Mouse (Mus musculus): ENCODE data around the gene Olfr671.
"Not testable (repeated sequence)": the region's sequence is repeated elsewhere in the genome, so short reads cannot be mapped to it uniquely, and the experiment has no call there.

Gene Olfr671

DNA sequence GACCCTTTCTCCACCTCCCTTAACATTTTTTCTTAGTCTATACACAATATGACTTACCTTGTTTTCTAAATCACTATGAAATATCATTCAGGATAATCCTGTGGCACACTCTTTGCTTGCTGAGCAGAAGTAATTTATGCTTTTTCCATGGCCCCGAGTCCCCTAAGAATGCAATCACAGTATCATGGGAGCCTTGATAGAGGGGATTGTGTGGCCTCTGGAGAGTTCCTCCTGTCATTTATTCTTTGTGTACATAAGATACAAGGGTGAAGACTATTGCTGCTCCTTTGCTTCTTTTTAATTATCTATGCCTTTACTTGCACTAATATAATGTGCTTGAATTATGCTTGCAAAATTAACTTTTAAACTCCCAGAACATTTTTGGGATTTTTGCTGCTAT lies at the start of gene Olfr671:
Olfr671 (minus strand) TSS at position 101 of the 400 bp plus-strand sequence.
- in situ Hi-C loops (cut with MboI; ENCODE audit: low sequenced_read_pairs) = no loop called here

DNA sequence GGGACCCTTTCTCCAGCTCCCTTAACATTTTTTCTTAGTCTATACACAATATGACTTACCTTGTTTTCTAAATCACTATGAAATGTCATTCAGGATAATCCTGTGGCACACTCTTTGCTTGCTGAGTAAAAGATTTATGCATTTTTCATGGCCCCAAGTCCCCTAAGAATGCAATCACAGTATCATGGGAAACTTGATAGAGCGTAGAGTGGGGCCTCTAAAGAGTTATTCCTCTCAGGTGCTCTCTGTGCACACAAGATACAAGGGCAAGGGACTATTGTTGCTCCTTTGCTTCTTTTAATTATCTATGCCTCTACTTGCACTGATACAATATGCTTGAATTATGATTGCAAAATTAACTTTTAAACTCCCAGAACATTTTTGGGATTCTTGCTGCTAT lies 49.4 kb upstream of the Olfr671 start, which contains the start of gene Olfr675:
Olfr675 (minus strand) TSS at position 101 of the 400 bp plus-strand sequence.
- in situ Hi-C loops (cut with MboI; ENCODE audit: low sequenced_read_pairs) = no loop called here

GRCm38 (mm10) chr7:105022530-105022929 lies 43.6 kb upstream of the Olfr671 start:
- in situ Hi-C loops (cut with MboI; ENCODE audit: low sequenced_read_pairs) = no loop called here

DNA sequence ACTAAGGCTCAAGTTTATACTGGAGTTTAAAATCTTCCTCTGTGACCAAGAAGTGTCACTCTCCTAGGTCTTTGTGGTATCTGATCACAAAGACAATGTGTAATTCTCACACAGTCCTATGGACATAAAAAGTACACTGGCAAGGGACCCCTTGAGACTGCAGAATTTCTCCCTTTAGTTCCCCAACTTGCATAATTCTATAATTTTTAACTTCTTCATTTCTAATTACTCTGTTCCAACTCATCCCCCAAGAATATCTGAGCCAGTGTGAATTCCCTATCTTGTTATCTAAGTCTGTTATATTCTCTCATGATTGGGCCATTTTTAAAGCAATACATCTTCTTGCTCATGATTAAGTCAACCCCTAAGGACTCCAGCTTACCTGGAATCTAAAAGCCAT lies 23.0 kb upstream of the Olfr671 start, which contains the start of gene Olfr672:
Olfr672 (minus strand) TSS at position 101 of the 400 bp plus-strand sequence.
- in situ Hi-C loops (cut with MboI; ENCODE audit: low sequenced_read_pairs) = no loop called here

DNA sequence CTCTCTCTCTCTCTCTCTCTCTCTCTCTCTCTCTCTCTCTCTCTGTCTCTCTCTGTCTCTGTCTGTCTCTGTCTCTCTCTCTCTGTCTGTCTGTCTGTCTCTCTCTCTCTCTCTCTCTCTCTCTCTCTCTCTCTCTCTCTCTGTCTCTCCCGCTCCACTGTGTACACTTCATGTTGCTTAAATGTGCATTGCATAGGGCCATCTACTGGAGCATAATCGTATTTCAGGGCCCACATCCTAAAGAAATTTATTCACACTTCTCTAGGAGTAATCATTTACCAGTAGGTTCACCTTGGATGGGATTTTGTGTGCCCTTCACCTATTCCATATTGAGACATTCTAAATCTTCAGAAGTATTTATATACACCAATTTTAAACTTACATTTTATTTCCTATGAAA lies 6.4 kb downstream of the Olfr671 start:
- in situ Hi-C loops (cut with MboI; ENCODE audit: low sequenced_read_pairs) = not testable (repeated sequence)

- in situ Hi-C loops (cut with MboI; ENCODE audit: low sequenced_read_pairs) = no loop called here
Observed at GRCm38 (mm10) chr7:104962520-104962919, 16.4 kb downstream of the Olfr671 start, which contains the start of gene Olfr670. Gene Olfr670 (minus strand): TSS chr7:104962620.

DNA sequence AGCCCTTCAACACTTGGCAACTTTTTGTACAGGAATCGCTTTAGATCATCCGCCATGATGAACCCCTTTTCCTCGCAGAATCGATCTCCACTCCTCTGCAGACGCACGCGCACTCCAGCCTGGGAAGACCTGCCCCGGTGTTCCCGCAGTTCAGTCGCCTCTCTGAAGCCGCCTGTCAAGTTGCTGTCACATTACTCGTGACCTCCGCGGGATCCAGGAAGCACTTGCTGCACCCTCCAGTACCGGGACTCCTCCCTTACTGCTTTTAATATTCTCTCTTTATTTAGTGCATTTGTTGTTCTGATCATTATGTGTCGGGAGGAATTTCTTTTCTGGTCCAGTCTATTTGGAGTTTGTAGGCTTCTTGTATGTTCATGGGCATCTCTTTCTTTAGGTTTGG lies 28.7 kb downstream of the Olfr671 start:
- in situ Hi-C loops (cut with MboI; ENCODE audit: low sequenced_read_pairs) = not testable (repeated sequence)

DNA sequence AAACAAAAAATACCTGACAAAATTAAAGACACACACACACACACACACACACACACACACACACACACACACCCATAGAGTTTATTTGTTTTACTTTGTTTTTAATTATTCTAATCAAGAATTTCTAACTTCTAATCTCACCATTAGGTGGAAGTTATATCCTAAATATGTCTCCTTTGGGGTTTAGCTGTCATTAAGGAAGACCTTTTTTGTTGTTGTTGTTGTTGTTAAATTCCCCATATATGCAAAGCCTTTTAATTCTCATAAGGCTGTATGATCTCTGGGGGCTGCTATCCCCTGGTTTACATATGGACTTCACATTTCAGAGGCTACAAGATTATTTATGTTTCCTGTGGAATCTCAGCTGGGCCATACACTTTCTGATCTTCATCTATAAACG lies 45.0 kb downstream of the Olfr671 start, which contains the start of gene Olfr669:
Olfr669 (plus strand) TSS at position 301 of the 400 bp plus-strand sequence.
- in situ Hi-C loops (cut with MboI; ENCODE audit: low sequenced_read_pairs) = no loop called here

DNA sequence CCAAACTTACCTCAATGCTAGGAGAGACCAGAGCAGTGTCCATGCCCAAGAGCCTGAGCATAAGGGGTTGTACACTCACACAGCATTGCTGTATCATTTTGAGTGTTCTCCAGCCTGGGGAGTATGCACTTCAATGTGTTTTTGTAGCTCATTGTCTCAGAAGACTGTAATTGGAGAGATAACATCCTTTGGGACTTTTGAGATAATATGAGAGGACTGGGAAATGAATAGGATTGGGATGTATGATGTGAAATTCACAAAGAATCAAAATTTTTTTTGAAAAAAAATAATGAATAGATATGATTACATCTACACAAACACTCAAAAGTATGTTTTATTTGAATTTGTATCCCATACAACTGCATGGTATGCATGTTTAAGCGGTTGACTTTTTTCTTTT lies 51.0 kb downstream of the Olfr671 start, which contains the start of gene Olfr668:
Olfr668 (minus strand) TSS at position 101 of the 400 bp plus-strand sequence.
- in situ Hi-C loops (cut with MboI; ENCODE audit: low sequenced_read_pairs) = no loop called here
